Mouse (Mus musculus): ENCODE data around the gene D2hgdh. TPM values are rescaled to one million over a fixed set of nuclear protein-coding genes. Genes with fewer than 3 reads are reported as not detected.
"Not testable (repeated sequence)": the region's sequence is repeated elsewhere in the genome, so short reads cannot be mapped to it uniquely, and the experiment has no call there.

D2hgdh gene
- polyA plus RNA-seq, 1 experiment from 2014 or later = 13.0 TPM

DNA sequence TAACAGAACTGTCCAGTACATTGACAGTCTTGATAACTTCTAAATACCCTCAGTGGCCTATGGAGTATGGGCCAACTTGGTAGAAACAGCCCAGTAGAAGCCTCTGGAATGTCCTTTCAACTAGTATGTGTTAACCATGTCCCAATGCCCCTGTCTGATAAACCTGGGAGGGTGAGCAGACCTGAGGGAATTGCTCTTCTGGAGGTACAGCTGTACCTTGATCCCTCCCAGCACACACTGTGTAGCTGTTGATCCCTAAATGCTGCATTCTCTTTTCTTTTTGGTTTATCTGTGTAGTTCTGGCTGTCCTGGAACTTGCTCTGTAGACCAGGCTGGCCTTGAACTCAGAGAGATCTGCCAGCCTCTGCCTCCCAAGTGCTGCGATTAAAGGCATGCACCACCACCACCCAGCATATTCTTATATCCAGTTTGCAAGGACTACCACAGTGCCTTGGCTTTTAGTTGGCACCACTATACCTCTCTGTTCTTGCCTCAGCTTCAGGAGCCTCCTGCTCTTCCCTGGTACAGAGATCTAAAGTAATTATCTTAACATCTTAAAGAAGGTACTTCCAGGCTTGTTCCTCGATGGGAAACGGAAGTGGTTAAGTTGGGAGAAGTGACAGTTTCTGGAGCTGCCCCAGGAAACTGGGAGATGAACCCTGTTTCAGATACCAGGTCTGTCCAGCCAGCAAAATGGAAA is 763 bp upstream of the D2hgdh start:
- 80% methylated on average over 3 of the region's 3 CpGs for WGBS
- Histone ChIP-seq H3K4me2 (ENCODE audit: low read depth) (no peak overlapping the region), H3K4me1 (ENCODE audit: control insufficient read depth, insufficient read depth, low read length) (no peaks in the 10 kb centered on the region), H3K27ac (ENCODE audit: low read depth, low read length) (no peak overlapping the region), H3K4me3 (ENCODE audit: low read depth, low read length) (no peak overlapping the region), H3K9me3 (ENCODE audit: control insufficient read depth, low read length) (no peaks in the 10 kb centered on the region), H3K9ac (ENCODE audit: low read length) (no peak overlapping the region; the same call in 1 of the 2 replicates), H3K27me3 (ENCODE audit: control insufficient read depth, insufficient read depth, low read length) (no peaks in the 10 kb centered on the region), H3K36me3 (ENCODE audit: control insufficient read depth, insufficient read depth, low read length) (peaks cover 7% of the 10 kb centered on the region; the same call in 1 of the 2 replicates)
- no peak for DNase-seq (ENCODE audit: low spot score)
- ATAC-seq (ENCODE audit: insufficient read depth, low FRiP score, low TSS enrichment) = no peak

DNA sequence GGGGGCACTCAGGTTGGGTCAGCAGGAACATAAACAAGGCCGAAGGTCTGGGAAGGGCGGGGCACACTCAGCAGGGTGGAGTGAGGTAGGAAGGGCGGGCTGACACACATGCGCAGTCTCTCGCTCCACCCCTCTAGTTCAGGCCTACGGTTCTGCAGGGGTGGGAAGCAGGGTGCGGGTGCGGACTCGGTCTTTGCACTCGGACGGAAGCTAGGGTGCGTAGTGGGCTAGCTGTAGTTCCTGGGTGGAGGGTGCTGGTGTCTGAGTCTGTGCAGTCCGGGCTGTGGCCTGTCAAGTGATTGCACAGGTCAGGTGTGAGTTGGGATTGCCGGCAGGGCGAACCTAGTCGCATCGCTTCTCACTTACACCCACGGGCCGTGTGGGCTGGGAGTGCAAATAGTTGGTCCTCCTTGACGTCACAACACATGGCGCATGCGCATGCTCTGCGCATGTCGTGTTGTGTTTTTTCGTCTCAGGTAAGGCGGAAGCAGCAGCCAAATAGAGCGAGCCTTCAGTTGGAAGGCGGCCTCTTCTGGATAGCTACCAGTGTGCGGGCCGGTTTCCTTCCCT is 481 bp downstream of the D2hgdh start:
- Histone ChIP-seq H3K9me3 (ENCODE audit: control insufficient read depth, low read length) (no peaks in the 10 kb centered on the region), H3K4me1 (ENCODE audit: control insufficient read depth, insufficient read depth, low read length) (no peaks in the 10 kb centered on the region), H3K4me3 (ENCODE audit: low read depth, low read length) (peak overlapping the region; percentile 47), H3K27me3 (ENCODE audit: control insufficient read depth, insufficient read depth, low read length) (no peaks in the 10 kb centered on the region), H3K4me2 (ENCODE audit: low read depth) (peak overlapping the region; percentile 55), H3K9ac (ENCODE audit: low read length) (peak overlapping the region; percentile 59), H3K36me3 (ENCODE audit: control insufficient read depth, insufficient read depth, low read length) (peaks cover 4% of the 10 kb centered on the region; the same call in 1 of the 2 replicates), H3K27ac (ENCODE audit: low read depth, low read length) (peak overlapping the region; percentile 87)
- ATAC-seq (ENCODE audit: insufficient read depth, low FRiP score, low TSS enrichment) = peak; percentile 95
- DNase-seq (ENCODE audit: low spot score) = peak; percentile 92
- 0% methylated on average over 29 of the region's 30 CpGs for WGBS

DNA sequence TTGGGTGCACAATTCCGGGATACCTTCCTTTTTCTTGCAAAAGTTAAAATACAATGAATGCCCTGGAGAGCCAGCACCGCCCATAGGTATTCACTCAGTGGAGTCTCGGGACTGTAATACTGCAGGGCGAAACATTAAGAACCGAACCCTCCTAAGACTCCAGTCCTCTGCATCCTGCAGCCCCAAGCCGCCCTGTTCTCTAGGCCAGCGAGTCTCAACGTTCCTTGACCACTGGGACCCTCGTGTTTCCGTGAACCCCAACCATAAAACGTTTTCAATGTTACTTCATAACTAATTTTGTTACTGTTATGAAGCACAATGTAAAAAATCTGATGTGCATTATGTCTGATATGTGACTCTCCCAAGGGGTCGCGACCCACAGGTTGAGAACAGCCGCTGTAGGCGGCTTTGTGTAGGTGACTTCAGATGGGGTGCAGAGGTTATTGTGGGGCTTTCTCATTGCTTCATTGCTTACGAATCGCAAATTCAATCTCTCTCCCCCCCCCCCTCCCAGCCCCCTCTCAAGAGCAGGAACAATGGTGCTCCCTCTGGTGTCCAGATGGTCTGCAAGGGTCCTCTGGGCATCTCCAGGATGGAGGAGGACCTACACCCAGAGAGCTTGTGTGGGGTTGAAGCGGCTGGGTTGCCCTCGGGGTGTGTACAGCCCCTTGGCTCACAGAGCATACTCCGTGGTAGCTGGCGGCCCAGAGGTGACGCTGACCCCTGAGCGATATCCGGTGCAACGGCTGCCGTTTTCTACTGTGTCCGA is 1.2 kb downstream of the D2hgdh start:
- Histone ChIP-seq H3K4me2 (ENCODE audit: low read depth) (peak overlapping the region; percentile 55), H3K4me3 (ENCODE audit: low read depth, low read length) (peak overlapping the region; percentile 47), H3K36me3 (ENCODE audit: control insufficient read depth, insufficient read depth, low read length) (0 out of 2 replicates have a peak, but pooled peaks cover 2% of the 10 kb centered on the region), H3K4me1 (ENCODE audit: control insufficient read depth, insufficient read depth, low read length) (no peaks in the 10 kb centered on the region), H3K27me3 (ENCODE audit: control insufficient read depth, insufficient read depth, low read length) (no peaks in the 10 kb centered on the region), H3K9ac (ENCODE audit: low read length) (peak overlapping the region; percentile 40), H3K27ac (ENCODE audit: low read depth, low read length) (no peak overlapping the region; the same call in 1 of the 2 replicates), H3K9me3 (ENCODE audit: control insufficient read depth, low read length) (no peaks in the 10 kb centered on the region)
- peak; percentile 14 for DNase-seq (ENCODE audit: low spot score)
- 44% methylated on average over 27 of the region's 27 CpGs for WGBS
- ATAC-seq (ENCODE audit: insufficient read depth, low FRiP score, low TSS enrichment) = peak; percentile 18; the same call in 1 of the 2 replicates

DNA sequence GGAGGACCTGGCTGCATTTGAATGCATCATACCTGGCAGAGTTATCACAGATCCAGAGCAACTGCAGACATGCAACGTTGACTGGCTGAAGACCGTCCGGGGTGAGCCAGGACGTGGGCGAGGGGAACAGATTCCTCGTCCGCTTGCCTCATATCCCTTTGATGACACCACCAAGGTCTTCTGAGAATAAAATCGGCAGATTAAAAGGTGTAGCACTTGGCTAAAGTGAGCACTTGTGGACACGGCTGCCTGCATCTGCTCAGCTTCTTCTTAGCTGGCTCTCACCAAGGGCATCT is 1.8 kb downstream of the D2hgdh start:
- H3K9me3 ChIP-seq (ENCODE audit: control insufficient read depth, low read length) = no peaks in the 10 kb centered on the region
- WGBS = 94% methylated on average over 9 of the region's 9 CpGs
- no peak for DNase-seq (ENCODE audit: low spot score)
- ATAC-seq (ENCODE audit: insufficient read depth, low FRiP score, low TSS enrichment) = no peak
- H3K9ac ChIP-seq (ENCODE audit: low read length) = no peak overlapping the region
- H3K27me3 ChIP-seq (ENCODE audit: control insufficient read depth, insufficient read depth, low read length) = no peaks in the 10 kb centered on the region
- no peak overlapping the region for H3K4me3 ChIP-seq (ENCODE audit: low read depth, low read length)
- H3K36me3 ChIP-seq (ENCODE audit: control insufficient read depth, insufficient read depth, low read length) = no peaks in the 10 kb centered on the region
- no peak overlapping the region for H3K27ac ChIP-seq (ENCODE audit: low read depth, low read length)
- 0 out of 2 replicates have a peak overlapping the region, but pooled peaks have one; percentile 55 for H3K4me2 ChIP-seq (ENCODE audit: low read depth)
- H3K4me1 ChIP-seq (ENCODE audit: control insufficient read depth, insufficient read depth, low read length) = no peaks in the 10 kb centered on the region

DNA sequence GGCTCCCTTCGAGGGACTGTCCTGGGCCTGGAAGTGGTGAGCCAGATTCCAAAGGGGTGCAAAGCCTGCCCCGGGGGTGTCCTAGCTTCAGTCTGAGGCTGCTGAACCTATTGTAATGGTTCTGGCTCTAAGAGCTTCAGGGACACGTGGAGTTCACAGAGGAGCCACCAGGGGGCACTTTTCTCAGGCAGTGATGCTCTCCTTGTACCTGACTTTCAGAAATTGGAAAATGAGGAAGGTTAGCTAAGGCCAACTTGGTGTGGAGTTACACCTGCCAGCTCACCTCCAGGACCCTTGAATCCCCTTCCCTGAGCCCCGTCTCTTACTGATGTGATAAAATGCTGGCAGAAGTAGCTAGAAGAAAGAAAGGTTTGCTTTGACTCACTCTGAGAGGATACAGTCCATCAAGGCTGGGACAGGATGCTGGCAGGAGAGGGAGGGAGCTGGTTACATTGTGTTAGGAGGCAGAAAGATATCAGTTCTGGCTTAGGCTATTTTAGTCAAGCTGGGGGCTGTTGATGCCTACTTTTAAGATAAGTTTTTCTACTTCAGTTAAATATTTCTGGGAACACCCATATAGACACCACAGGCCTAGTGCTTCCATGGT is 8.1 kb downstream of the D2hgdh start:
- ATAC-seq (ENCODE audit: insufficient read depth, low FRiP score, low TSS enrichment) = not testable (repeated sequence)

DNA sequence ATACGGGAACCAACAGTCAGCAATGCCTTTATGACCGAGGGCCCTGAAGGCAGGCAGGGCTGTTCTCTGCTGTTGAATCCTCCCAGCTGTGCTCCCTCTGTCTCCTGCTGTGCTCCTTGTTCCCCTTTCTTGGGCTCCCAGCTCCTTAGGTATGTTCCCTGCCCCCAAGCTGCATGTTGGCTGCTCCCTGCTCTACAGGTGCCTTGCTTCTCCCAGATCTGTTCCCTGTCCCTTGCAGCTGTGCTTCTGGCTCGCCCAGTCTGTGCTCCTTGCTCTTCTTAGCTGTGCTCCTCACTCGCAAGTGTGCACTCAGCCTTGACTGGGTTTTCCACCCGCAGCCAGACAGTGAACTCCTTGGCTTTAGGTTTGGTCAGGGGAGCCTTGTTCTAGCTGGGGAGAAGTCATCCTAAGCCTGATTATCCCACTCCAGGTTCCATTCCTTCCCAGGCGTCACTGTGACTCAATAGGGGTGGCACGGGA is 10.0 kb downstream of the D2hgdh start:
- no peak for DNase-seq (ENCODE audit: low spot score)
- no peak overlapping the region for H3K9ac ChIP-seq (ENCODE audit: low read length)
- H3K4me2 ChIP-seq (ENCODE audit: low read depth) = no peak overlapping the region
- no peaks in the 10 kb centered on the region for H3K36me3 ChIP-seq (ENCODE audit: control insufficient read depth, insufficient read depth, low read length)
- no peak overlapping the region for H3K27ac ChIP-seq (ENCODE audit: low read depth, low read length)
- no peak overlapping the region for H3K4me3 ChIP-seq (ENCODE audit: low read depth, low read length)
- H3K9me3 ChIP-seq (ENCODE audit: control insufficient read depth, low read length) = no peaks in the 10 kb centered on the region
- no peaks in the 10 kb centered on the region for H3K4me1 ChIP-seq (ENCODE audit: control insufficient read depth, insufficient read depth, low read length)
- 92% methylated on average over 7 of the region's 7 CpGs for WGBS
- no peak for ATAC-seq (ENCODE audit: insufficient read depth, low FRiP score, low TSS enrichment)
- no peaks in the 10 kb centered on the region for H3K27me3 ChIP-seq (ENCODE audit: control insufficient read depth, insufficient read depth, low read length)

More for the DNA sequence above, 8.1 kb downstream of the D2hgdh start:
- H3K4me2 ChIP-seq (ENCODE audit: low read depth); H3K4me1 ChIP-seq (ENCODE audit: control insufficient read depth, insufficient read depth, low read length); H3K9ac ChIP-seq (ENCODE audit: low read length); DNase-seq (ENCODE audit: low spot score); H3K9me3 ChIP-seq (ENCODE audit: control insufficient read depth, low read length); H3K4me3 ChIP-seq (ENCODE audit: low read depth, low read length); H3K36me3 ChIP-seq (ENCODE audit: control insufficient read depth, insufficient read depth, low read length); H3K27ac ChIP-seq (ENCODE audit: low read depth, low read length); H3K27me3 ChIP-seq (ENCODE audit: control insufficient read depth, insufficient read depth, low read length): not testable (repeated sequence)
- 83% methylated on average over 2 of the region's 4 CpGs for whole genome bisulfite sequencing

DNA sequence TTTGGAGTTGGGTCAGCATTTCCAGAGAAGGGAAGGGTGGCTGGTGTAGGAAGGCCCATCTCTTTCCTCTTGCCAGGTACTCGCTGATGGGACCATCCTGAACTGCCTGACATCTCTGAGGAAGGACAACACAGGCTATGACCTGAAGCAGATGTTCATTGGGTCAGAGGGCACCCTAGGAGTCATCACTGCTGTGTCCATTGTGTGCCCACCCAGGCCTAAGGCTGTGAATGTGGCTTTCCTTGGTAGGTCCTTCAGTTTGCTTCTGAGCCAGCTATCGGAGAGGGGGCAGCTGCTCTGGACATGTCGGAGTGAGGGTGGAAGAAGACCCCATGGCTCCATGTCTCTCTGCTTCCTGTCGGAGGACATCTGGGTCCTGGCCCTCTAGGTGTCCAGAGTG is 10.5 kb downstream of the D2hgdh start:
- H3K9me3 ChIP-seq (ENCODE audit: control insufficient read depth, low read length) = no peaks in the 10 kb centered on the region
- 97% methylated on average over 4 of the region's 4 CpGs for WGBS
- no peak overlapping the region for H3K9ac ChIP-seq (ENCODE audit: low read length)
- H3K27ac ChIP-seq (ENCODE audit: low read depth, low read length) = no peak overlapping the region
- no peaks in the 10 kb centered on the region for H3K27me3 ChIP-seq (ENCODE audit: control insufficient read depth, insufficient read depth, low read length)
- no peaks in the 10 kb centered on the region for H3K4me1 ChIP-seq (ENCODE audit: control insufficient read depth, insufficient read depth, low read length)
- H3K36me3 ChIP-seq (ENCODE audit: control insufficient read depth, insufficient read depth, low read length) = no peaks in the 10 kb centered on the region
- no peak overlapping the region for H3K4me2 ChIP-seq (ENCODE audit: low read depth)
- H3K4me3 ChIP-seq (ENCODE audit: low read depth, low read length) = no peak overlapping the region
- DNase-seq (ENCODE audit: low spot score) = no peak
- no peak for ATAC-seq (ENCODE audit: insufficient read depth, low FRiP score, low TSS enrichment)

DNA sequence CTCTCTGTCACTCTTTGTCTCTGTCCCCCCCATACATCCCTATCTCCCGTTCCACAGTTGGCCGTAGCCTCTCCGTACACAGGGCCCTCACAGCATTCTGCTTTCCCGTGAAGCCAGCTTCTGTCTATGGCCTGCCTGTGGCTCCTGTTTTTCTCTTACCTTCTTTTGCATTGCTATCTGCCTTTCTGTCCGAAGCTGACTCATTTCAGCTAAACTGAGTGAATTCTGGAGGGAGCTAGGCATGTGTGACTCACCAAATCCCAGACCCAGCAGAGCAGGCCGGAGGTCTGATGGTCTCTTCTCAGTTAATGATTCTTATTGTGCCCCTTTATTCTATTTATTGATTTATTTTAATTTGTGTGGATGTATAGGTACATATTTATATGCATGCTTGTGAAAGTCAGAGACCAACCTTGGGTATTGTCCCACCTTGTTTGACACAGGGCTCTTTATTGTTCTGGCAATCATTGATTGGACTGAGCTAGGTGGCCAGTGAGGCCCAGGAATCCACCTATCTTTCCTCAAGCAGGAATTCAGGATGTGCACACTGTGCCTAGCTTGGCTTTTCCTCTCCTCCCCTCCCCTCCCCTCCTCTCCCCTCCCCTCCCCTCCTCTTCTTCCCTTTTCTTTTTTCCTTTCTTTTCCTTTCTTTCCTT is 11.3 kb downstream of the D2hgdh start:
- Histone ChIP-seq H3K4me3 (ENCODE audit: low read depth, low read length) (no peak overlapping the region), H3K36me3 (ENCODE audit: control insufficient read depth, insufficient read depth, low read length) (no peaks in the 10 kb centered on the region), H3K27me3 (ENCODE audit: control insufficient read depth, insufficient read depth, low read length) (no peaks in the 10 kb centered on the region), H3K4me2 (ENCODE audit: low read depth) (no peak overlapping the region), H3K9ac (ENCODE audit: low read length) (no peak overlapping the region), H3K4me1 (ENCODE audit: control insufficient read depth, insufficient read depth, low read length) (no peaks in the 10 kb centered on the region), H3K27ac (ENCODE audit: low read depth, low read length) (no peak overlapping the region), H3K9me3 (ENCODE audit: control insufficient read depth, low read length) (no peaks in the 10 kb centered on the region)
- ATAC-seq (ENCODE audit: insufficient read depth, low FRiP score, low TSS enrichment) (no peak), DNase-seq (ENCODE audit: low spot score) (no peak)
- WGBS = 94% methylated on average over 6 of the region's 6 CpGs
